Mouse (Mus musculus): Measurements from ENCODE around the gene Syngr2. TPM values are rescaled to one million over a fixed set of nuclear protein-coding genes. Genes with fewer than 3 reads are reported as not detected.

Syngr2 gene
- total and polyA plus RNA-seq, 3 experiments, result 189 to 384 TPM; not detected in 1

DNA sequence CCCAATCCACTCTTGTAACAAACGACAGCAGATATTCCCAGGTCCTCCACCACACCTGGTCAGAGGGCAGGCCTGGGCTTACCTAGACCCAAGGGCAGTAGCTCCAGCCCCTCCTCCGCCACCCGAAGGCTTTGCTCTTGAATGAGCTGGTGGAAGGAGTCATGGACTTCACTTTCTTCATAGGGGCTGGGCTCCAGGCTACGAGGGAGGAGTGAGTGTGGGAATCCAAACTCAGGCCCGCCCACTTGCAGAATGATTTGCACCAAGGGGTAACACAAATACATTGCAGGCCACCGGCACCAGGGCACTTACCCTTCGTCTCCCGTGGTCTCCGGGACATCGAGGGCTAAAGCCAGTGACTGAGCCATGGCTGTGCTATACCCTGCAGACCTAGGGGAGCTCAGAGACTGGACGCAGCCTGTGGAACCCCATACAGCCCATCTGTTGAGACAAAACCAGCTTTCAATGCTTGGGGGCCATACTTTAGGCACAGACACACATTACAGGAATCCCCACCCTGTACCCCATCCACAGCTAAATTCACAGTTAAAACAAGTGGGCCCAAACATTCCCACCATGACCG, 30.5 kb upstream of the Syngr2 start:
- Histone ChIP-seq H3K9ac (ENCODE audit: control insufficient read depth, low read depth, low read length, poor library complexity, severe bottlenecking) (peak overlapping the region; percentile 77), H3K27ac (ENCODE audit: control insufficient read depth, low read depth, low read length) (peak overlapping the region; percentile 96), H3K36me3 (ENCODE audit: control insufficient read depth in 1 of 2, insufficient read depth in 2 of 2, low read length in 2 of 2) (no peaks in the 10 kb centered on the region; a peak in 2 of 4 replicates), H3K4me3 (ENCODE audit: control insufficient read depth in 1 of 2, insufficient read depth in 1 of 2, low read depth in 2 of 2, low read length in 2 of 2) (peak overlapping the region; percentile 67 to 74), H3K9me3 (replicated peaks; ENCODE audit: insufficient read depth, low read length) (no peaks in the 10 kb centered on the region), H3K79me2 (ENCODE audit: control insufficient read depth, insufficient read depth, low read length, poor library complexity) (peaks cover 34% of the 10 kb centered on the region), H3K4me1 (ENCODE audit: control insufficient read depth in 1 of 2, insufficient read depth in 2 of 2, low read length in 2 of 2) (peaks cover 3 to 13% of the 10 kb centered on the region in 2 experiments; a peak in 2 of 4 replicates), H3K27me3 (ENCODE audit: control insufficient read depth in 1 of 2, insufficient read depth in 2 of 2, low read length in 2 of 2) (no peaks in the 10 kb centered on the region)
- DNase-seq (ENCODE audit: low read depth, low spot score), result peak; percentile 76
- 0 out of 2 replicates have a peak, but pooled peaks have one; percentile 8 for TF ChIP-seq MXI1 (IDR thresholded peaks at IDR 0.05; ENCODE audit: low read depth, low read length)
- TF ChIP-seq GABPA (IDR thresholded peaks at IDR 0.05; ENCODE audit: low read depth, low read length), result no peak

DNA sequence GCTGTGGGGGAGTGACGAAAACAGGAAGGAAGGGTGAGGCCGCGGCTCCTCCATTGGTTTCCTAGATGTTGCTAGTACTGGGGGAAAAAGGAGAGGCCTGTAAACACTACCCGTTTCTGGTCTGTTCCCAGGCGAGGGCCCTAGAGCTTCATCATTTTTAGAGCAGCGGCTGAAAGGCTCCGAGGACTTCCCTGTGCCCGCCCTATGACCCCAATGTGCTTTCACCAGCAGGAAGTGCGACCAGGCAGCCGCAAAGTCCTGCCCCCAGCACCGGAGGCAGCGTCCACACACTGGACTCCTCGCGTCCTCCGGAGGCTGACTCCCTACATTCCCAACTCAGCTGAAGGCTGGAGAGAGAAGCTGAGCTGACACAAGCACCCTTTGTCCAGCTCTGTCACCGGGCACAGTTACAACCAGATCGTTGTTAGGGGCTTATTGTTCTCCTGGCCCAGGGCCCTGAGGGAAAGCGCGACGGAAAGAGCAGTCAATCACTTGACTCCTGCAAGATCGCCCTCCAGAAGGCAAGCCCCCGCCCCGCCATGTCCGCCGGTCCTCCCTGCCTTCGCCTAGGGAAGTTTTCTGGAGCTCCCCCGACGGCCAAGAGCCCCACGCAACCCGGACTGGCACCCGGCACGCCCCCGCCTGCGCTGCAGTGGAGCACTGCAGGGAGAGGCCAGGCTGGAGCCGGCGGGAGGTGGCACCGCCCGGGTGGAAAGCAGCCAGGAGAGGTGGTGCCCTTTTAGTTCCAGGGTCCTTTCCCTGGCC, 29.9 kb upstream of the Syngr2 start:
- H3K79me2 ChIP-seq (ENCODE audit: control insufficient read depth, insufficient read depth, low read length, poor library complexity), result peaks cover 34% of the 10 kb centered on the region
- H3K9me3 ChIP-seq (replicated peaks; ENCODE audit: insufficient read depth, low read length), result no peaks in the 10 kb centered on the region
- H3K4me1 ChIP-seq (ENCODE audit: control insufficient read depth in 1 of 2, insufficient read depth in 2 of 2, low read length in 2 of 2), result peaks cover 3 to 13% of the 10 kb centered on the region in 2 experiments; a peak in 2 of 4 replicates
- DNase-seq (ENCODE audit: low read depth, low spot score), result peak; percentile 73
- H3K4me3 ChIP-seq (ENCODE audit: control insufficient read depth in 1 of 2, insufficient read depth in 1 of 2, low read depth in 2 of 2, low read length in 2 of 2), result peak overlapping the region; percentile 67 to 74
- H3K27ac ChIP-seq (ENCODE audit: control insufficient read depth, low read depth, low read length), result peak overlapping the region; percentile 96
- H3K9ac ChIP-seq (ENCODE audit: control insufficient read depth, low read depth, low read length, poor library complexity, severe bottlenecking), result peak overlapping the region; percentile 77
- H3K27me3 ChIP-seq (ENCODE audit: control insufficient read depth in 1 of 2, insufficient read depth in 2 of 2, low read length in 2 of 2), result no peaks in the 10 kb centered on the region
- no peaks in the 10 kb centered on the region for H3K36me3 ChIP-seq (ENCODE audit: control insufficient read depth in 1 of 2, insufficient read depth in 2 of 2, low read length in 2 of 2)
- TF ChIP-seq MAFK (IDR thresholded peaks at IDR 0.05; ENCODE audit: borderline replicate concordance, low read depth, low read length), result no peak
- TF ChIP-seq USF2 (IDR thresholded peaks at IDR 0.05; ENCODE audit: borderline replicate concordance in 1 of 2, insufficient read depth in 1 of 2, low read depth in 1 of 2, low read length in 2 of 2), result no peak
- peak; percentile 24; the same call in 1 of the 2 replicates for TF ChIP-seq ETS1 (IDR thresholded peaks at IDR 0.05; ENCODE audit: low read depth, low read length)
- TF ChIP-seq JUND (IDR thresholded peaks at IDR 0.05; ENCODE audit: low read depth, low read length), result no peak
- no peak for TF ChIP-seq GABPA (IDR thresholded peaks at IDR 0.05; ENCODE audit: low read depth, low read length)
- no peak for TF ChIP-seq ZKSCAN1 (IDR thresholded peaks at IDR 0.05; ENCODE audit: low read depth, low read length)
- TF ChIP-seq MXI1 (IDR thresholded peaks at IDR 0.05; ENCODE audit: low read depth, low read length), result no peak; the same call in 1 of the 2 replicates
- TF ChIP-seq KAT2A (conservative IDR thresholded peaks at IDR 0.05; ENCODE audit: low read depth, low read length), result no peak; the same call in 1 of the 2 replicates
- TF ChIP-seq MEF2A (IDR thresholded peaks at IDR 0.05; ENCODE audit: extremely low read depth, insufficient replicate concordance, low read depth, low read length, poor library complexity, severe bottlenecking), result no peak
- no peak for TF ChIP-seq RCOR1 (IDR thresholded peaks at IDR 0.05; ENCODE audit: low read depth, low read length)
- no peak for TF ChIP-seq MYC (IDR thresholded peaks at IDR 0.05; ENCODE audit: low read depth, low read length)
- no peak for TF ChIP-seq ZNF384 (IDR thresholded peaks at IDR 0.05; ENCODE audit: low read depth, low read length)
- no peak for TF ChIP-seq MYB (IDR thresholded peaks at IDR 0.05; ENCODE audit: low read depth, low read length)
- TF ChIP-seq CHD2 (IDR thresholded peaks at IDR 0.05; ENCODE audit: low read length), result no peak; the same call in 1 of the 2 replicates
- TF ChIP-seq UBTF (IDR thresholded peaks at IDR 0.05; ENCODE audit: borderline replicate concordance, insufficient read depth, low read depth, low read length), result no peak
- 0 out of 2 replicates have a peak, but pooled peaks have one; percentile 6 for TF ChIP-seq USF1 (IDR thresholded peaks at IDR 0.05; ENCODE audit: low read depth, low read length)
- TF ChIP-seq MAX (IDR thresholded peaks at IDR 0.05; ENCODE audit: low read length), result peak; percentile 51
- TF ChIP-seq POLR2AphosphoS2 (IDR thresholded peaks at IDR 0.05; ENCODE audit: low read length), result no peak
- peak; percentile 74; the same call in 1 of the 2 replicates for TF ChIP-seq SIN3A (IDR thresholded peaks at IDR 0.05; ENCODE audit: low read length)
- no peak for TF ChIP-seq CHD1 (IDR thresholded peaks at IDR 0.05; ENCODE audit: low read depth, low read length)
- no peak for TF ChIP-seq RAD21 (IDR thresholded peaks at IDR 0.05; ENCODE audit: low read depth, low read length)
- TF ChIP-seq SMC3 (IDR thresholded peaks at IDR 0.05; ENCODE audit: low read depth, low read length), result 0 out of 2 replicates have a peak, but pooled peaks have one; percentile 4
- TF ChIP-seq ELF1 (IDR thresholded peaks at IDR 0.05; ENCODE audit: low read depth, low read length), result 0 out of 2 replicates have a peak, but pooled peaks have one; percentile 63
- no peak; a peak in 1 of 4 replicates for TF ChIP-seq POLR2A (IDR thresholded peaks at IDR 0.05; ENCODE audit: control insufficient read depth in 1 of 2, insufficient read depth in 1 of 2, low read depth in 1 of 2, low read length in 2 of 2, poor library complexity in 1 of 2)
- TF ChIP-seq NELFE (IDR thresholded peaks at IDR 0.05; ENCODE audit: low read depth, low read length), result peak; percentile 65
- TF ChIP-seq CTCF (IDR thresholded peaks at IDR 0.05 in 2 of 3, conservative IDR thresholded peaks at IDR 0.05 in 1 of 3; ENCODE audit: control insufficient read depth in 1 of 3, insufficient read depth in 1 of 3, low read depth in 2 of 3, low read length in 3 of 3, poor library complexity in 1 of 3, severe bottlenecking in 1 of 3), result no peak
- no peak for TF ChIP-seq POLR2AphosphoS5 (IDR thresholded peaks at IDR 0.05; ENCODE audit: borderline replicate concordance, low read depth, low read length)
- TF ChIP-seq E2F4 (IDR thresholded peaks at IDR 0.05; ENCODE audit: borderline replicate concordance, low read depth, low read length), result no peak

Data from MEL (cell line).